In genomic region chr7:110158073-110158472, GRCm38 (mm10) we compare ENCODE assay signal across 19 mouse cellular contexts. TPM values are rescaled to one million over a fixed set of nuclear protein-coding genes. Genes with fewer than 3 reads are reported as not detected.
DNase-seq lines count a peak whose midpoint lies in the region; ATAC-seq lines count a peak whose summit lies in the region.
"Had no signal": no experiment of that assay in that cellular context is flagged by ENCODE, and none has a peak within 500 bp of the region (broad histone marks: within the 10 kb centered on the region; RNA-seq: fewer than 3 reads in every experiment).

No protein-coding gene starts in this region.

- no peak overlapping the region for H3K9ac ChIP-seq in forebrain, embryonic 14.5 days (ENCODE audit: low read length)
- no peak overlapping the region for H3K9ac ChIP-seq in heart, embryonic 15.5 days
- H3K9ac ChIP-seq in limb, embryonic 15.5 days: no peak overlapping the region
- no peak overlapping the region for H3K9ac ChIP-seq in stomach, embryonic 14.5 days (replicated peaks; ENCODE audit: low read depth, low read length)
- H3K9ac ChIP-seq: embryonic facial prominence, embryonic 15.5 days; forebrain, embryonic 12.5 days; hindbrain, embryonic 14.5 days; limb, embryonic 12.5 days; midbrain, embryonic 13.5 days; neural tube, embryonic 15.5 days had no signal

- 75% methylated on average over 3 of the region's 3 CpGs for WGBS in forebrain, embryonic 10.5 days
- WGBS in forebrain, embryonic 14.5 days: 63% methylated on average over 3 of the region's 3 CpGs
- 66% methylated on average over 3 of the region's 3 CpGs for WGBS in heart, embryonic 15.5 days
- WGBS in limb, embryonic 15.5 days: 60% methylated on average over 3 of the region's 3 CpGs
- 80% methylated on average over 3 of the region's 3 CpGs for WGBS in limb, embryonic 10.5 days
- WGBS in stomach, embryonic 14.5 days: 55% methylated on average over 3 of the region's 3 CpGs

- no peak for ATAC-seq in forebrain, embryonic 14.5 days
- ATAC-seq in heart, embryonic 15.5 days (replicated peaks; ENCODE audit: insufficient number of reproducible peaks, insufficient read depth, low FRiP score, low read depth): no peak
- no peak for ATAC-seq in limb, embryonic 15.5 days (ENCODE audit: insufficient number of reproducible peaks, low FRiP score, low TSS enrichment, low read depth)
- no peak for ATAC-seq in stomach, embryonic 14.5 days (ENCODE audit: insufficient number of reproducible peaks, insufficient read depth, low FRiP score, low read depth)
- ATAC-seq: midbrain, embryonic 13.5 days had no signal

- H3K4me2 ChIP-seq in forebrain, embryonic 14.5 days (ENCODE audit: low read length): no peak overlapping the region
- no peak overlapping the region for H3K4me2 ChIP-seq in heart, embryonic 15.5 days
- H3K4me2 ChIP-seq in limb, embryonic 15.5 days: no peak overlapping the region
- H3K4me2 ChIP-seq in stomach, embryonic 14.5 days (replicated peaks; ENCODE audit: low read depth, low read length): no peak overlapping the region
- H3K4me2 ChIP-seq: embryonic facial prominence, embryonic 15.5 days; forebrain, embryonic 12.5 days; hindbrain, embryonic 14.5 days; limb, embryonic 12.5 days; midbrain, embryonic 13.5 days; neural tube, embryonic 15.5 days had no signal

- intact Hi-C loops in heart, postnatal 25 days (cut with DNase I): no loop called here

- no peak for DNase-seq in forebrain, embryonic 10.5 days (ENCODE audit: extremely low spot score, low spot score)
- DNase-seq in forebrain, embryonic 14.5 days (ENCODE audit: low spot score): no peak
- DNase-seq in heart, postnatal 25 days (ENCODE audit: low spot score): no peak
- DNase-seq in limb, embryonic 10.5 days (ENCODE audit: low spot score): no peak
- DNase-seq in cerebellum, postnatal 10 days: no peak
- DNase-seq: cerebellum, adult 9-11 months; embryo, embryonic 11 days; right cerebral cortex, postnatal 25 days; thymus, adult 18-20 months had no signal

- H3K9me3 ChIP-seq in forebrain, embryonic 10.5 days: no peaks in the 10 kb centered on the region
- H3K9me3 ChIP-seq in forebrain, embryonic 14.5 days (replicated peaks; ENCODE audit: control insufficient read depth, low read length): no peaks in the 10 kb centered on the region
- H3K9me3 ChIP-seq in heart, embryonic 15.5 days (replicated peaks): no peaks in the 10 kb centered on the region
- no peaks in the 10 kb centered on the region for H3K9me3 ChIP-seq in limb, embryonic 15.5 days
- no peaks in the 10 kb centered on the region for H3K9me3 ChIP-seq in limb, embryonic 10.5 days (replicated peaks)
- H3K9me3 ChIP-seq in stomach, embryonic 14.5 days (ENCODE audit: control insufficient read depth, low read depth, low read length): no peaks in the 10 kb centered on the region
- H3K9me3 ChIP-seq: embryonic facial prominence, embryonic 15.5 days; forebrain, embryonic 12.5 days; limb, embryonic 12.5 days; midbrain, embryonic 13.5 days; neural tube, embryonic 15.5 days had no signal

- 0 out of 2 replicates have a peak, but pooled peaks cover 3% of the 10 kb centered on the region for H3K4me1 ChIP-seq in forebrain, embryonic 10.5 days
- H3K4me1 ChIP-seq in forebrain, embryonic 14.5 days (ENCODE audit: control insufficient read depth, insufficient read depth, low read length): no peaks in the 10 kb centered on the region
- H3K4me1 ChIP-seq in heart, embryonic 15.5 days (replicated peaks): peaks cover 30% of the 10 kb centered on the region
- H3K4me1 ChIP-seq in limb, embryonic 15.5 days: peaks cover 15% of the 10 kb centered on the region
- peaks cover 17% of the 10 kb centered on the region for H3K4me1 ChIP-seq in limb, embryonic 10.5 days
- peaks cover 8% of the 10 kb centered on the region; the same call in 1 of the 2 replicates for H3K4me1 ChIP-seq in stomach, embryonic 14.5 days (ENCODE audit: control insufficient read depth, insufficient read depth, low read length)
- H3K4me1 ChIP-seq: forebrain, embryonic 12.5 days; limb, embryonic 12.5 days; midbrain, embryonic 13.5 days; neural tube, embryonic 15.5 days had no signal

- H3K4me3 ChIP-seq in forebrain, embryonic 10.5 days: no peak overlapping the region
- H3K4me3 ChIP-seq in forebrain, embryonic 14.5 days (ENCODE audit: low read depth, low read length): no peak overlapping the region
- no peak overlapping the region for H3K4me3 ChIP-seq in heart, embryonic 15.5 days
- no peak overlapping the region for H3K4me3 ChIP-seq in limb, embryonic 15.5 days
- H3K4me3 ChIP-seq in limb, embryonic 10.5 days: no peak overlapping the region
- H3K4me3 ChIP-seq in stomach, embryonic 14.5 days (ENCODE audit: low read depth, low read length): no peak overlapping the region
- H3K4me3 ChIP-seq: embryonic facial prominence, embryonic 15.5 days; forebrain, embryonic 12.5 days; limb, embryonic 12.5 days; midbrain, embryonic 13.5 days; myocyte; neural tube, embryonic 15.5 days had no signal

- peak overlapping the region; percentile 17; the same call in 1 of the 2 replicates for H3K27ac ChIP-seq in forebrain, embryonic 10.5 days
- H3K27ac ChIP-seq in forebrain, embryonic 14.5 days (ENCODE audit: low read depth, low read length): no peak overlapping the region
- peak overlapping the region; percentile 86 for H3K27ac ChIP-seq in heart, embryonic 15.5 days
- peak overlapping the region; percentile 11; the same call in 1 of the 2 replicates for H3K27ac ChIP-seq in limb, embryonic 15.5 days
- H3K27ac ChIP-seq in limb, embryonic 10.5 days: no peak overlapping the region
- peak overlapping the region; percentile 0; the same call in 1 of the 2 replicates for H3K27ac ChIP-seq in stomach, embryonic 14.5 days (ENCODE audit: low read length)
- H3K27ac ChIP-seq: embryonic facial prominence, embryonic 15.5 days; forebrain, embryonic 12.5 days; hindbrain, embryonic 14.5 days; limb, embryonic 12.5 days; midbrain, embryonic 13.5 days; neural tube, embryonic 15.5 days had no signal

- H3K36me3 ChIP-seq in forebrain, embryonic 10.5 days (replicated peaks): no peaks in the 10 kb centered on the region
- no peaks in the 10 kb centered on the region for H3K36me3 ChIP-seq in forebrain, embryonic 14.5 days (ENCODE audit: control insufficient read depth, insufficient read depth, low read length)
- H3K36me3 ChIP-seq in heart, embryonic 15.5 days: no peaks in the 10 kb centered on the region
- H3K36me3 ChIP-seq in limb, embryonic 15.5 days: no peaks in the 10 kb centered on the region
- no peaks in the 10 kb centered on the region for H3K36me3 ChIP-seq in limb, embryonic 10.5 days
- no peaks in the 10 kb centered on the region for H3K36me3 ChIP-seq in stomach, embryonic 14.5 days (ENCODE audit: control insufficient read depth, insufficient read depth, low read length)
- H3K36me3 ChIP-seq: embryonic facial prominence, embryonic 15.5 days; forebrain, embryonic 12.5 days; limb, embryonic 12.5 days; midbrain, embryonic 13.5 days; neural tube, embryonic 15.5 days had no signal

- no peaks in the 10 kb centered on the region for H3K27me3 ChIP-seq in forebrain, embryonic 10.5 days (ENCODE audit: poor library complexity, severe bottlenecking)
- H3K27me3 ChIP-seq in forebrain, embryonic 14.5 days (replicated peaks; ENCODE audit: control insufficient read depth, insufficient read depth, low read length): no peaks in the 10 kb centered on the region
- H3K27me3 ChIP-seq in heart, embryonic 15.5 days: no peaks in the 10 kb centered on the region
- H3K27me3 ChIP-seq in limb, embryonic 15.5 days: no peaks in the 10 kb centered on the region
- no peaks in the 10 kb centered on the region for H3K27me3 ChIP-seq in limb, embryonic 10.5 days (ENCODE audit: low read depth, poor library complexity, severe bottlenecking)
- H3K27me3 ChIP-seq in stomach, embryonic 14.5 days (ENCODE audit: control insufficient read depth, insufficient read depth, low read length): no peaks in the 10 kb centered on the region
- H3K27me3 ChIP-seq: embryonic facial prominence, embryonic 15.5 days; forebrain, embryonic 12.5 days; limb, embryonic 12.5 days; midbrain, embryonic 13.5 days; neural tube, embryonic 15.5 days had no signal

RNA-seq across cellular contexts. Expression of gene Wee1, which starts 36.2 kb away (rescaled TPM):
- polyA plus RNA-seq in forebrain, embryonic 10.5 days (2016; fragmentation: Nextera tagmentation; extraction: Ambion mirVana): 28.9 and 29.0 TPM in 2 replicates
- 11.7 and 13.3 TPM in 2 replicates for polyA plus RNA-seq in forebrain, embryonic 14.5 days (2014; fragmentation: Nextera tagmentation; extraction: Ambion mirVana)
- polyA plus RNA-seq in heart, embryonic 15.5 days (2015; fragmentation: Nextera tagmentation; extraction: Ambion mirVana): 22.5 and 25.5 TPM in 2 replicates
- total RNA-seq in heart, postnatal 25 days (2021): 10 to 100 TPM in 1 of 2 experiments, 1 to 10 TPM in 1; 6.4 to 11.0 TPM
- 18.7 and 20.5 TPM in 2 replicates for polyA plus RNA-seq in limb, embryonic 15.5 days (2015; fragmentation: Nextera tagmentation; extraction: Ambion mirVana)
- 33.0 and 34.8 TPM in 2 replicates for polyA plus RNA-seq in limb, embryonic 10.5 days (2016; fragmentation: Nextera tagmentation; extraction: Ambion mirVana)
- 38.7 and 41.2 TPM in 2 replicates for polyA plus RNA-seq in stomach, embryonic 14.5 days (2014; fragmentation: Nextera tagmentation; extraction: Ambion mirVana)

Comparison
In these comparisons a context has a peak if more than half of its experiments do, and no peak if none do; other contexts are left out.
1. H3K27ac ChIP-seq: peak in forebrain, embryonic 10.5 days (single experiment), heart, embryonic 15.5 days (single experiment), limb, embryonic 15.5 days (single experiment) and stomach, embryonic 14.5 days (single experiment); none in forebrain, embryonic 14.5 days (single experiment) and limb, embryonic 10.5 days (single experiment).